25 mouse cellular contexts compared by ENCODE assay signal in the genomic region with DNA sequence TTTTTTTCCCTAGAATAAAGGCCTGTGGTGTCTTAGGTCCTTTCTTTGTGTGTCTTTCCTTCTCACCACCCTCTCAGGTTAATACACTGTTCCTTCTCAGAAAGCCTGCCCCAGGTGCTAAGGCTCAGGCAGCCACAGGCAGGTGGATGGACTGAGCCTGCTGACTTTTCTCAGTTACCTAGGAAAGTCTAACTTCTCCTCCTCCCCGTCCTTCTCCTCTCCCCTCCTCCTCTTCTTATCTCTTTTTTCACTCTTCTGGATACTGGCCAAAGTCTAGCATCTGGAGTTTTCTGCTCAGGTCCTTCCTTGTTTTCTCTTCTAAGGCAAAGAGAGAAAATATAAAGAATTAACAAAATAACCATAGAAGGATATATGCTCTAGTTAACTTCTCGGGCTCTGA.
DNase-seq lines count a peak whose midpoint lies in the region; ATAC-seq and TF ChIP-seq lines count a peak whose summit lies in the region.
"Had no signal": no experiment of that assay in that cellular context is flagged by ENCODE, and none has a peak within 500 bp of the region (broad histone marks: within the 10 kb centered on the region; RNA-seq: fewer than 3 reads in every experiment).

No protein-coding gene starts in this region.

- no peak overlapping the region for H3K4me3 ChIP-seq in forebrain, embryonic 12.5 days (replicated peaks)
- no peak overlapping the region for H3K4me3 ChIP-seq in forebrain, embryonic 11.5 days (ENCODE audit: low read depth, low read length)
- no peak overlapping the region for H3K4me3 ChIP-seq in midbrain, embryonic 16.5 days (ENCODE audit: low read depth, low read length)
- H3K4me3 ChIP-seq in midbrain, embryonic 11.5 days (ENCODE audit: low read depth, low read length) = no peak overlapping the region
- no peak overlapping the region for H3K4me3 ChIP-seq in forebrain, postnatal 0 days (ENCODE audit: low read depth, low read length)
- H3K4me3 ChIP-seq: embryonic facial prominence, embryonic 15.5 days; heart, embryonic 13.5 days; liver, embryonic 12.5 days; midbrain, embryonic 15.5 days; stomach, embryonic 15.5 days had no signal

- no peak overlapping the region for H3K27ac ChIP-seq in forebrain, embryonic 12.5 days
- no peak overlapping the region for H3K27ac ChIP-seq in forebrain, embryonic 11.5 days (ENCODE audit: low read depth, low read length)
- H3K27ac ChIP-seq in midbrain, embryonic 16.5 days (ENCODE audit: low read length) = no peak overlapping the region
- no peak overlapping the region for H3K27ac ChIP-seq in midbrain, embryonic 11.5 days (ENCODE audit: low read depth, low read length)
- peak overlapping the region; percentile 4; the same call in 1 of the 2 replicates for H3K27ac ChIP-seq in forebrain, postnatal 0 days (ENCODE audit: low read depth, low read length)
- H3K27ac ChIP-seq: embryonic facial prominence, embryonic 15.5 days; heart, embryonic 13.5 days; liver, embryonic 12.5 days; midbrain, embryonic 15.5 days; stomach, embryonic 15.5 days had no signal

- no peak for DNase-seq in forebrain, embryonic 11.5 days (ENCODE audit: low spot score)
- no peak for DNase-seq in midbrain, embryonic 11.5 days (ENCODE audit: low spot score, missing footprints)
- DNase-seq in forebrain, postnatal 0 days = no peak
- DNase-seq in cerebellum, postnatal 4 days (ENCODE audit: low spot score in 2 of 2) = no peak
- no peak for DNase-seq in urinary bladder, postnatal 10 days (ENCODE audit: low spot score)
- DNase-seq: adrenal gland, postnatal 10 days; cerebellum, adult 11 months; cerebellum, adult 9-10 months; gastrocnemius, postnatal 10 days; heart, postnatal 10 days; kidney, adult 9 months; kidney, postnatal 10 days; layer of hippocampus, postnatal 36 days; liver, postnatal 0 days; right cerebral cortex, postnatal 14 days had no signal

- H3K27me3 ChIP-seq in forebrain, embryonic 12.5 days = no peaks in the 10 kb centered on the region
- H3K27me3 ChIP-seq in forebrain, embryonic 11.5 days (ENCODE audit: control insufficient read depth, insufficient read depth, low read length) = no peaks in the 10 kb centered on the region
- no peaks in the 10 kb centered on the region for H3K27me3 ChIP-seq in midbrain, embryonic 16.5 days (ENCODE audit: control insufficient read depth, insufficient read depth, low read depth, low read length)
- H3K27me3 ChIP-seq in midbrain, embryonic 11.5 days (ENCODE audit: control insufficient read depth, insufficient read depth, low read length) = no peaks in the 10 kb centered on the region
- H3K27me3 ChIP-seq in forebrain, postnatal 0 days (ENCODE audit: insufficient read depth, low read length) = no peaks in the 10 kb centered on the region
- H3K27me3 ChIP-seq: embryonic facial prominence, embryonic 15.5 days; heart, embryonic 13.5 days; liver, embryonic 12.5 days; midbrain, embryonic 15.5 days; Patski; stomach, embryonic 15.5 days had no signal

- WGBS in forebrain, embryonic 12.5 days = 76% methylated on average over 2 of the region's 2 CpGs
- WGBS in forebrain, embryonic 11.5 days = 67% methylated on average over 2 of the region's 2 CpGs
- WGBS in midbrain, embryonic 16.5 days = 61% methylated on average over 2 of the region's 2 CpGs
- whole genome bisulfite sequencing in midbrain, embryonic 11.5 days = 70% methylated on average over 2 of the region's 2 CpGs
- 53% methylated on average over 2 of the region's 2 CpGs for WGBS in forebrain, postnatal 0 days

- ATAC-seq in forebrain, embryonic 12.5 days (ENCODE audit: low FRiP score) = peak; percentile 36; the same call in 1 of the 2 replicates
- no peak for ATAC-seq in forebrain, embryonic 11.5 days (replicated peaks; ENCODE audit: low FRiP score)
- ATAC-seq in midbrain, embryonic 16.5 days = peak; percentile 32; the same call in 1 of the 2 replicates
- no peak for ATAC-seq in midbrain, embryonic 11.5 days (ENCODE audit: low FRiP score)
- ATAC-seq in forebrain, postnatal 0 days = peak; percentile 6; the same call in 1 of the 2 replicates
- ATAC-seq: liver, embryonic 12.5 days; liver, postnatal 0 days; lung, postnatal 0 days; Patski had no signal

- peak overlapping the region; percentile 38; the same call in 1 of the 2 replicates for H3K4me2 ChIP-seq in forebrain, embryonic 12.5 days
- H3K4me2 ChIP-seq in forebrain, embryonic 11.5 days (ENCODE audit: low read depth, low read length, severe bottlenecking) = no peak overlapping the region
- H3K4me2 ChIP-seq in midbrain, embryonic 16.5 days (ENCODE audit: low read length) = no peak overlapping the region
- no peak overlapping the region for H3K4me2 ChIP-seq in midbrain, embryonic 11.5 days
- no peak overlapping the region for H3K4me2 ChIP-seq in forebrain, postnatal 0 days (ENCODE audit: low read depth)
- H3K4me2 ChIP-seq: embryonic facial prominence, embryonic 15.5 days; heart, embryonic 13.5 days; liver, embryonic 12.5 days; midbrain, embryonic 15.5 days; stomach, embryonic 15.5 days had no signal

- H3K4me1 ChIP-seq in forebrain, embryonic 12.5 days = peaks cover 21% of the 10 kb centered on the region
- H3K4me1 ChIP-seq in forebrain, embryonic 11.5 days (replicated peaks; ENCODE audit: control insufficient read depth, insufficient read depth, low read length) = peaks cover 4% of the 10 kb centered on the region; the same call in 1 of the 2 replicates
- H3K4me1 ChIP-seq in midbrain, embryonic 16.5 days (ENCODE audit: control insufficient read depth, insufficient read depth, low read length) = peaks cover 9% of the 10 kb centered on the region
- no peaks in the 10 kb centered on the region for H3K4me1 ChIP-seq in midbrain, embryonic 11.5 days (ENCODE audit: control insufficient read depth, insufficient read depth, low read length)
- H3K4me1 ChIP-seq in forebrain, postnatal 0 days (ENCODE audit: insufficient read depth) = peaks cover 12% of the 10 kb centered on the region
- H3K4me1 ChIP-seq: embryonic facial prominence, embryonic 15.5 days; heart, embryonic 13.5 days; liver, embryonic 12.5 days; stomach, embryonic 15.5 days had no signal

- no peaks in the 10 kb centered on the region for H3K36me3 ChIP-seq in forebrain, embryonic 12.5 days (replicated peaks)
- no peaks in the 10 kb centered on the region for H3K36me3 ChIP-seq in forebrain, embryonic 11.5 days (ENCODE audit: control insufficient read depth, insufficient read depth, low read length)
- no peaks in the 10 kb centered on the region for H3K36me3 ChIP-seq in midbrain, embryonic 16.5 days (ENCODE audit: control insufficient read depth, insufficient read depth, low read length)
- H3K36me3 ChIP-seq in midbrain, embryonic 11.5 days (ENCODE audit: control insufficient read depth, insufficient read depth, low read length) = no peaks in the 10 kb centered on the region
- H3K36me3 ChIP-seq in forebrain, postnatal 0 days (ENCODE audit: insufficient read depth) = no peaks in the 10 kb centered on the region
- H3K36me3 ChIP-seq: embryonic facial prominence, embryonic 15.5 days; G1E; heart, embryonic 13.5 days; liver, embryonic 12.5 days; midbrain, embryonic 15.5 days; stomach, embryonic 15.5 days had no signal

- no peaks in the 10 kb centered on the region for H3K9me3 ChIP-seq in forebrain, embryonic 12.5 days
- H3K9me3 ChIP-seq in forebrain, embryonic 11.5 days (ENCODE audit: control insufficient read depth, low read length) = no peaks in the 10 kb centered on the region
- no peaks in the 10 kb centered on the region for H3K9me3 ChIP-seq in midbrain, embryonic 16.5 days (replicated peaks; ENCODE audit: control insufficient read depth, low read length, poor library complexity, severe bottlenecking)
- H3K9me3 ChIP-seq in midbrain, embryonic 11.5 days (ENCODE audit: control insufficient read depth, low read length) = no peaks in the 10 kb centered on the region
- no peaks in the 10 kb centered on the region for H3K9me3 ChIP-seq in forebrain, postnatal 0 days (ENCODE audit: low read length)
- H3K9me3 ChIP-seq: embryonic facial prominence, embryonic 15.5 days; G1E; heart, embryonic 13.5 days; liver, embryonic 12.5 days; midbrain, embryonic 15.5 days; stomach, embryonic 15.5 days had no signal

- H3K9ac ChIP-seq in forebrain, embryonic 12.5 days = no peak overlapping the region
- H3K9ac ChIP-seq in forebrain, embryonic 11.5 days (ENCODE audit: low read length) = no peak overlapping the region
- no peak overlapping the region for H3K9ac ChIP-seq in midbrain, embryonic 16.5 days (ENCODE audit: low read depth, low read length)
- no peak overlapping the region for H3K9ac ChIP-seq in midbrain, embryonic 11.5 days (ENCODE audit: low read length)
- H3K9ac ChIP-seq in forebrain, postnatal 0 days = no peak overlapping the region
- H3K9ac ChIP-seq: embryonic facial prominence, embryonic 15.5 days; heart, embryonic 13.5 days; liver, embryonic 12.5 days; liver, postnatal 0 days; midbrain, embryonic 15.5 days; stomach, embryonic 15.5 days had no signal

- no peak for TF ChIP-seq CTCF in forebrain, postnatal 0 days (IDR thresholded peaks at IDR 0.05; ENCODE audit: low read depth)

Comparison
In these comparisons a context has a peak if more than half of its experiments do, and no peak if none do; other contexts are left out.
1. ATAC-seq: peak in forebrain, embryonic 12.5 days (single experiment), midbrain, embryonic 16.5 days (single experiment) and forebrain, postnatal 0 days (single experiment); none in forebrain, embryonic 11.5 days (single experiment) and midbrain, embryonic 11.5 days (single experiment).